Mouse (Mus musculus) limb, embryonic 15.5 days (tissue): ENCODE results near the gene Shisa8. TPM values are rescaled to one million over a fixed set of nuclear protein-coding genes. Genes with fewer than 3 reads are reported as not detected.

Experiments
- ATAC-seq: fragments of 200-750 bp; cut with Nextera tagmentation; 2 replicates; pipeline ENCODE4 v1.8.0; 2017; ENCODE audit warnings: low read depth, moderate TSS enrichment; ENCODE audit not compliant: insufficient number of reproducible peaks, low FRiP score, low TSS enrichment
- H3K27ac ChIP-seq: fragments of 300-500 bp; sonication (generic); 2 replicates; pipeline ENCODE4 v1.5.1; 2015; ENCODE audit warnings: moderate library complexity, mild to moderate bottlenecking, inconsistent platforms
- H3K27me3 ChIP-seq: fragments of 300-500 bp; sonication (generic); 2 replicates; pipeline ENCODE4 v1.6.1; 2015; ENCODE audit warnings: inconsistent platforms
- H3K36me3 ChIP-seq: fragments of 300-500 bp; sonication (generic); 2 replicates; pipeline ENCODE4 v1.6.1; 2015; ENCODE audit warnings: inconsistent platforms
- H3K4me1 ChIP-seq: fragments of 300-500 bp; sonication (generic); 2 replicates; pipeline ENCODE4 v1.6.1; 2015; ENCODE audit warnings: inconsistent platforms
- H3K4me2 ChIP-seq: fragments of 300-500 bp; sonication (generic); 2 replicates; pipeline ENCODE4 v1.6.1; 2015; ENCODE audit warnings: mild to moderate bottlenecking, inconsistent platforms
- H3K4me3 ChIP-seq: fragments of 300-500 bp; sonication (generic); 2 replicates; pipeline ENCODE4 v1.5.1; 2015; ENCODE audit warnings: mild to moderate bottlenecking, inconsistent platforms
- H3K9ac ChIP-seq: fragments of 300-500 bp; sonication (generic); 2 replicates; pipeline ENCODE4 v1.6.1; 2015; ENCODE audit warnings: inconsistent platforms
- H3K9me3 ChIP-seq: fragments of 300-500 bp; sonication (generic); 2 replicates; pipeline ENCODE4 v1.6.1; 2016; ENCODE audit warnings: inconsistent platforms
- WGBS: fragments of 180-500 bp; shearing (Covaris S2); methylation state at CpG from one replicate; pipeline ENCODE4 v1.1.7; 2015; 5-methylcytosine and 5-hydroxymethylcytosine counted together
- polyA plus RNA-seq: library from polyadenylated mRNA; unstranded; fragments of >200 nt; fragmentation: Nextera tagmentation; extraction: Ambion mirVana; gene quantifications from 2 replicates; pipeline ENCODE4 v1.2.1, GENCODE M21; 2015

The Shisa8 gene
- polyA plus RNA-seq, 1 experiment from 2014 or later = 0.40 TPM

GRCm38 (mm10) chr15:82221104-82221860 lies 8.7 kb upstream of the Shisa8 start:
- Histone ChIP-seq H3K27me3 (peaks cover 49% of the 10 kb centered on the region), H3K4me3 (no peak overlapping the region), H3K4me1 (peaks cover 21% of the 10 kb centered on the region), H3K27ac (no peak overlapping the region), H3K4me2 (no peak overlapping the region), H3K9me3 (no peaks in the 10 kb centered on the region), H3K36me3 (no peaks in the 10 kb centered on the region), H3K9ac (no peak overlapping the region)
- 67% methylated on average over 14 of the region's 14 CpGs for WGBS
- ATAC-seq = no peak

DNA sequence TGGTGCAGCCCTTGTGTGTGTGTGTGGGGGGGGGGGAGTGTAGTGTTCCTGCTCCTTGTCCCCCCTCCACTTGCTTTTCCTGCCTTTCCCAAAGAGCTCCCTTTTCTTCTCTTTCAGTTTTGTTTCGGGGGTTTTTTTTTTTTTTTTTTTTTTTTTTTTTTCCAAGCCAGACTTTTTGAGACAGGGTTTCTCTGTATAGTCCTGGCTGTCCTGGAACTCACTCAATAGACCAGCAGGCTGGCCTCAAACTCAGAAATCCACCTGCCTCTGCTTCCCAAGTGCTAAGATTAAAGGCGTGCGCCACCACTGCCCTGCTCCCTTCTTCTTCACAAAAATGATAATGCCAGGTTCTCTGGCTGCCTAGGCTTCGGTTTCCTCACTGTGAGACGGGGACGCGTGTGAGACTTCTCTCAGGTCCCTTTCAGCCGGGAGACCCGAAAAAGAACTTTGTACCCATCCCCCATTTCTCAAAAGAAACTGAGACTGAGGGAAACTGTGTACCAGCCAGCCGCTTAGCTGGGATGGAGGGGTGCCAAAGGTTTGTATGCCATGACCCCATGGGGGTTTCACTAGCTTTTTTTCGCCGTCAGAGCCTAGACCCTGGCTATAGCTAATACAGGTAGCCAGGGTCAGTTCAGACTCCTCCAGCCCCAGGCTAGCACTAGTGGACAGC lies 7.5 kb upstream of the Shisa8 start:
- H3K4me1 ChIP-seq = peaks cover 31% of the 10 kb centered on the region
- H3K9ac ChIP-seq = no peak overlapping the region
- no peak overlapping the region for H3K4me3 ChIP-seq
- no peaks in the 10 kb centered on the region for H3K36me3 ChIP-seq
- H3K9me3 ChIP-seq = no peaks in the 10 kb centered on the region
- 72% methylated on average over 11 of the region's 12 CpGs for WGBS
- no peak overlapping the region for H3K4me2 ChIP-seq
- ATAC-seq = no peak
- peaks cover 54% of the 10 kb centered on the region for H3K27me3 ChIP-seq
- H3K27ac ChIP-seq = no peak overlapping the region

DNA sequence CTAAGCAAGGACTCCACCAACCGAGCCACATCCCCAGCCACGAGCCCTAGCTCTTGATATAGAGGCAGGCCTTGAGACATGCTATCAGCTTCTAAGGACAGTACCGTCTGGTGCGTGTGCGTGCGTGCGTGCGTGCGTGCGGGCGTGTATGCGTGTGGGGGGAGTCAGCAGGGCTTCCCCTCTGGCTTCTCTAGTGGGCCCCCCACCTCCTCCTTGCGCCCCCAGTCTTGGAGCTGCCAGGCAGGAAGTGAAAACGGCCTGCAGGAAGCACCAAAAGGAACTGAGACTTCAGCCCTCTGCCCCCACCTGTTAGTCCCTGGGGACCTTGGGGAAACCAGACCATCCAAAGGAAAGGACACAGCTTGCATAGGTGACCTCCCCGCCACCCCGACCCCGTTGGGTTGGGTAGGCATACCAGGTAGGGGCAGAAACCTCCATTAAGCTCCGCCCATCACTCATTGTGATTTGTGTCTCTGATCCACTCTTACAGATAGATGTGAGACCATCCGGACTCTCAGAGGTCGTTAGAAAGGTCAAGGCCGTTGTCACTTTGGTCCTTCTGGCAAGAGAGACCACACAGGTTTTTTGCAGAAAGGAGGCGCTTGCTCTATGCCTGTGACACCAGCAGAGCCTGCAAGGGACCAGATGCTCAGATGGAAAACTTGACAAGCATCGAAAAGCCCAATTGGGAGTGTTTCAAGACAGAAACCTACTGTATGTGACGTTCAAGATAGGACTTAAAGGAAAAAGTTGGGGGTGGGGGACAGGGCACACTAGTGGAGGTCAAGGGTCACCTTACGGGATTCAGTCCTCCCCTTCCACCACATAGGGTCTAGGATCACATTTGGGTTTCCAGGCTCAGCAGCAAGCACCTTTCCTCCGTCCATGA lies 6.4 kb upstream of the Shisa8 start:
- ATAC-seq = no peak
- Histone ChIP-seq H3K4me1 (peaks cover 23% of the 10 kb centered on the region), H3K27me3 (peaks cover 52% of the 10 kb centered on the region), H3K4me2 (no peak overlapping the region), H3K27ac (no peak overlapping the region), H3K4me3 (no peak overlapping the region), H3K9ac (no peak overlapping the region), H3K36me3 (no peaks in the 10 kb centered on the region), H3K9me3 (no peaks in the 10 kb centered on the region)
- 75% methylated on average over 26 of the region's 26 CpGs for WGBS

DNA sequence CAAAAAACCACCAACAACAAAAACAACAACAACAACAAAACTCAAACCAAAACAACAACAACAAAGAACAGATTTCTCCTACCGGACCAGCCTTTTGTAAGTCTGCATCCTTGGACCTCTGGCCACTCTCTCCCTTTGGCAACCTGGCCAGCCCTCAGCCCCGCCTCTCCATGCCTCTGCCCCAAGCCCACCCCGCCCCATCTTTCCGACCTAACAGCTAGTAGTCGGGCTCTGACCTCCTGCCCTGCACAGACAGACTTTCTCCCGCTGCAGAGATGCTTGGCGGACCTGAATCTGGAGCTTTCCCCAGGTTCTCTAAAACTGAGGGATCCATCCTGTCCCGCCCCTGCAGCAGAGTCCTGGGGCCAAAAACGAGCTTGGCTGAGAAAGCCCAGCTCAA lies 5.4 kb upstream of the Shisa8 start:
- WGBS = 33% methylated on average over 9 of the region's 9 CpGs
- H3K27me3 ChIP-seq = peaks cover 54% of the 10 kb centered on the region

GRCm38 (mm10) chr15:82217039-82217438 lies 4.4 kb upstream of the Shisa8 start:
- 23% methylated on average over 7 of the region's 7 CpGs for WGBS

More for the DNA sequence above, 5.4 kb upstream of the Shisa8 start:
- Histone ChIP-seq H3K4me1 (peaks cover 19% of the 10 kb centered on the region), H3K4me3 (no peak overlapping the region), H3K36me3 (no peaks in the 10 kb centered on the region), H3K9me3 (no peaks in the 10 kb centered on the region), H3K27ac (no peak overlapping the region), H3K9ac (no peak overlapping the region), H3K4me2 (no peak overlapping the region)
- ATAC-seq = no peak

DNA sequence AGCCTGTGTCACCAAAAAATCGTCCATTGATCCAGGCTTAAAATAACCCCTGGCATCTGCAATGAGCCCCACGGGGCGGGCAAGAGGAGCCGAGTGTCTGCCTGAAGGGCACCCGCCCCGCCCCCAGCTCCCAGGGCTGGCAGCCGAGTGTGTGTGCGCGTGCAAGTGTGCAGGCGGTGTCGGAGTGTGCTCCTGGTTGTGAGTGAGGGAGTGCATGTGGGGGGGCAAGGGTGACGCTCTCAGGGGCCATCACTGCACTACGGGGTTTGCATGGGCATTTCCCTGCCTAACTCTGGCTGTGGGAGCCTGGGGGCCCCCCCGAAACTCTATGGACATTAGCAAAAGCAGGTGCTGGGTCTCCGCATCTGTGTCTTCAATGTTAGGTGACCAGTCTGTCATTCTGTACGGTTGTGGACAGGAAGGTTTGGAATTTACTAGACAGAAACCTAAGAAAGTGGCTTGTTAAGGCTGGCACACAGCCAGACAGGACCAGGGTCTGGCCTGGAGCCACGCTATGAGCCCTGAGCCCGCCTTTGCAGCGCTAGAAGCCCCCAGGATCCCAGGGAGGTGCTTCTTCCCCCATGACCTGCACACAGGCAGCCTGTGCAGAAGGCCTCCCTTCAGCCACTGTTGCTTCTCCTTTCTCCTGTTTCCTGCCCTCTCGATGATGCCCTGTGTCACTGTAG lies 3.7 kb upstream of the Shisa8 start:
- Histone ChIP-seq H3K4me1 (peaks cover 35% of the 10 kb centered on the region), H3K36me3 (no peaks in the 10 kb centered on the region), H3K4me2 (no peak overlapping the region), H3K27me3 (peaks cover 68% of the 10 kb centered on the region), H3K4me3 (no peak overlapping the region), H3K9ac (no peak overlapping the region), H3K9me3 (no peaks in the 10 kb centered on the region), H3K27ac (no peak overlapping the region)
- ATAC-seq = no peak
- WGBS = 42% methylated on average over 20 of the region's 20 CpGs

More at GRCm38 (mm10) chr15:82217039-82217438, 4.4 kb upstream of the Shisa8 start:
- H3K4me3 ChIP-seq = no peak overlapping the region
- no peak overlapping the region for H3K27ac ChIP-seq
- H3K27me3 ChIP-seq = peaks cover 61% of the 10 kb centered on the region
- H3K4me2 ChIP-seq = no peak overlapping the region
- H3K9ac ChIP-seq = no peak overlapping the region
- H3K4me1 ChIP-seq = peaks cover 28% of the 10 kb centered on the region
- no peak for ATAC-seq
- H3K9me3 ChIP-seq = no peaks in the 10 kb centered on the region
- H3K36me3 ChIP-seq = no peaks in the 10 kb centered on the region

GRCm38 (mm10) chr15:82215332-82216046 lies 2.9 kb upstream of the Shisa8 start:
- Histone ChIP-seq H3K36me3 (no peaks in the 10 kb centered on the region), H3K4me2 (no peak overlapping the region), H3K4me1 (peaks cover 40% of the 10 kb centered on the region), H3K27ac (no peak overlapping the region), H3K27me3 (peaks cover 68% of the 10 kb centered on the region), H3K9me3 (no peaks in the 10 kb centered on the region), H3K9ac (no peak overlapping the region), H3K4me3 (no peak overlapping the region)
- 38% methylated on average over 11 of the region's 11 CpGs for WGBS
- no peak for ATAC-seq

DNA sequence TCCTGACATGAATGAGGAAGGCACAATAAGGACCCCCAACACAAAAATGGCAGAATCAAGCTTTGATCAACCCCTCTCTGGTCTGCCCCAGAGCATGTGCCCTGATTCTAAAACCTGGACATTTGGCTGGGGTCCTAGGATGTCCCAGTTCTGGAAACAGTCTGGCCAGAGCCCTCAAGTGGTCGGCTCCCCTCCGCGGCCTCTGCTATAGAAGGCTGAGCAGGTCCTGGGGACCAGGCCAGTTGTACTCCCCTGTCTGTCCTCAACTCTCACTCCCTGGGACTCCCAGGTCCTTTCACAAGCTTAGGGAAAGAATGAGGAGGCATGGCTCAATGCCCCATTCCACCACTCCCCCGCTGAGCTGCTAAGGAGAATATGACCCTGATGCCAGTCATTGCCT lies 607 bp upstream of the Shisa8 start:
- no peak for ATAC-seq
- no peaks in the 10 kb centered on the region for H3K36me3 ChIP-seq
- WGBS = 20% methylated on average over 4 of the region's 4 CpGs
- no peak overlapping the region for H3K9ac ChIP-seq
- no peak overlapping the region for H3K4me3 ChIP-seq
- H3K9me3 ChIP-seq = no peaks in the 10 kb centered on the region
- peaks cover 89% of the 10 kb centered on the region for H3K27me3 ChIP-seq
- peaks cover 40% of the 10 kb centered on the region for H3K4me1 ChIP-seq
- no peak overlapping the region for H3K4me2 ChIP-seq
- H3K27ac ChIP-seq = no peak overlapping the region

- Histone ChIP-seq H3K27me3 (peaks cover 97% of the 10 kb centered on the region), H3K9me3 (no peaks in the 10 kb centered on the region), H3K27ac (no peak overlapping the region), H3K4me3 (peak overlapping the region; percentile 49), H3K4me1 (peaks cover 43% of the 10 kb centered on the region), H3K4me2 (peak overlapping the region; percentile 94), H3K36me3 (no peaks in the 10 kb centered on the region), H3K9ac (peak overlapping the region; percentile 26; the same call in 1 of the 2 replicates)
- WGBS = under 1% methylated on average over 106 of the region's 112 CpGs
- ATAC-seq = no peak
Measured at GRCm38 (mm10) chr15:82211911-82212751, 484 bp downstream of the Shisa8 start.

DNA sequence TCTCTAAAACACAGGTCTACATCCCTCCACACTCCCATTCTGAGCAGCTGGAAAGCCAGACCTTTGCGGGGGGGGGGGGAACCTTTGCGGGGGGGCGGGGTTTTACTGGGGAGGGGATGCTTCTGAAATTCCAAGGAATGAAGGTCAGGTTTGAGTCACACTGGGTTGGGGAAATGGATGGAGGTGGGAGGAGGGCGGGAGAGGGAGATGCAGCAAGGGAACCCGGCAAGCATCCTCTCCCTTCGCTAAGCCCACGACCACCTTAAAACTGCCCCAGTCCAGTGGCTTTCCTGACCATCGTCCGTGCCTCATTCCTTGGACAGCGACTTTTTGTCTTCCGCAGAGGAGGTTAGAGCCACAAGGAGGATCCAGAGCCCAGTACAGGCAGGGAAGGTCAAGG lies 1.3 kb downstream of the Shisa8 start:
- H3K27me3 ChIP-seq = peaks cover 97% of the 10 kb centered on the region
- H3K36me3 ChIP-seq = no peaks in the 10 kb centered on the region
- no peaks in the 10 kb centered on the region for H3K9me3 ChIP-seq
- peak overlapping the region; percentile 49 for H3K4me3 ChIP-seq
- H3K4me1 ChIP-seq = peaks cover 46% of the 10 kb centered on the region
- no peak overlapping the region for H3K27ac ChIP-seq
- ATAC-seq = no peak
- H3K4me2 ChIP-seq = peak overlapping the region; percentile 94
- H3K9ac ChIP-seq = no peak overlapping the region
- 2% methylated on average over 11 of the region's 11 CpGs for WGBS
